Comparison of ENCODE assay signal across 1 mouse cellular context in the genomic region with DNA sequence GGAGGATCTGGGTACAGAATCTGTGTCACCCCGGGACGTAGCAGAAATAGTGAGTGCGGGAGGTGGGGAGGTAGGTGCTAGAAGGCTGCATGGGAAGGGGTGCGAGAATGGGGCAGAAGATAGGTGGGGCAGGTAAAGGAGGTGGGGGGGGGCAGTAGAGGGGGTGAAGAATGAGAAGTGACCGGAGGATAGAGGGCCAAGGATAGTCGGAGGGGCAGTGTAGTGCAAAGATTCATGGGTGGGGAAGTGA.
TF ChIP-seq lines count a peak whose summit lies in the region.

No protein-coding gene starts in this region.

TF ChIP-seq in CH12.LX, 34 proteins besides CTCF, POLR2A, EP300 and RAD21:
- TF ChIP-seq NELFE (IDR thresholded peaks at IDR 0.05; ENCODE audit: low read depth, low read length) (no peak), ZNF384 (IDR thresholded peaks at IDR 0.05; ENCODE audit: low read depth, low read length) (no peak), SIN3A (IDR thresholded peaks at IDR 0.05; ENCODE audit: low read length) (no peak), CHD2 (IDR thresholded peaks at IDR 0.05; ENCODE audit: low read length) (no peak), POLR2AphosphoS2 (IDR thresholded peaks at IDR 0.05; ENCODE audit: low read depth, low read length) (no peak), RCOR1 (conservative IDR thresholded peaks at IDR 0.05; ENCODE audit: low read depth, low read length) (no peak), JUN (IDR thresholded peaks at IDR 0.05; ENCODE audit: insufficient read depth, low read depth, low read length) (no peak), ZMIZ1 (IDR thresholded peaks at IDR 0.05; ENCODE audit: low read depth, low read length) (no peak), BHLHE40 (IDR thresholded peaks at IDR 0.05; ENCODE audit: low read depth, low read length) (no peak), PAX5 (IDR thresholded peaks at IDR 0.05; ENCODE audit: low read length) (no peak), GABPA (IDR thresholded peaks at IDR 0.05; ENCODE audit: insufficient replicate concordance, low read depth, low read length) (no peak)
